Mouse (Mus musculus) forebrain, embryonic 13.5 days (tissue): Measurements from ENCODE around the gene 2700097O09Rik. TPM values are rescaled to one million over a fixed set of nuclear protein-coding genes. Genes with fewer than 3 reads are reported as not detected.
"Not testable (repeated sequence)": the region's sequence is repeated elsewhere in the genome, so short reads cannot be mapped to it uniquely, and the experiment has no call there.

Experiments used
- ATAC-seq: fragments of 200-750 bp; cut with Nextera tagmentation; 2 replicates; pipeline ENCODE4 v1.8.0; 2017
- H3K27ac ChIP-seq: fragments of 300-500 bp; sonication (generic); 2 replicates; pipeline ENCODE4 v1.5.1; 2015; ENCODE audit warnings: inconsistent platforms, mild to moderate bottlenecking, moderate library complexity
- H3K27me3 ChIP-seq: fragments of 300-500 bp; sonication (generic); 2 replicates; pipeline ENCODE4 v1.6.1; 2015; ENCODE audit warnings: mild to moderate bottlenecking, inconsistent platforms
- H3K36me3 ChIP-seq: fragments of 300-500 bp; sonication (generic); 2 replicates; pipeline ENCODE4 v1.6.1; 2015; ENCODE audit warnings: mild to moderate bottlenecking, inconsistent platforms; ENCODE audit not compliant: poor library complexity, severe bottlenecking
- H3K4me1 ChIP-seq: fragments of 300-500 bp; sonication (generic); 2 replicates; pipeline ENCODE4 v1.6.1; 2015; ENCODE audit warnings: inconsistent platforms
- H3K4me2 ChIP-seq: fragments of 300-500 bp; sonication (generic); 2 replicates; pipeline ENCODE4 v1.6.1; 2015; ENCODE audit warnings: inconsistent platforms, mild to moderate bottlenecking, moderate library complexity
- H3K4me3 ChIP-seq: fragments of 300-500 bp; sonication (generic); 2 replicates; pipeline ENCODE4 v1.5.1; 2015; ENCODE audit warnings: mild to moderate bottlenecking, inconsistent platforms
- H3K9ac ChIP-seq: fragments of 300-500 bp; sonication (generic); 2 replicates; pipeline ENCODE4 v1.6.1; 2015; ENCODE audit warnings: mild to moderate bottlenecking, inconsistent platforms
- H3K9me3 ChIP-seq: fragments of 300-500 bp; sonication (generic); replicated peaks from 2 replicates; pipeline ENCODE4 v1.6.1; 2016; ENCODE audit warnings: inconsistent platforms
- WGBS: fragments of 180-500 bp; shearing (Covaris S2); methylation state at CpG from one replicate; pipeline ENCODE4 v1.1.7; 2015; 5-methylcytosine and 5-hydroxymethylcytosine counted together
- polyA plus RNA-seq: library from polyadenylated mRNA; unstranded; fragments of >200 nt; fragmentation: Nextera tagmentation; extraction: Ambion mirVana; gene quantifications from 2 replicates; pipeline ENCODE4 v1.2.1, GENCODE M21; 2015

Gene 2700097O09Rik
- polyA plus RNA-seq, 1 experiment from 2014 or later = 42.5 TPM

- Histone ChIP-seq H3K9me3 (no peaks in the 10 kb centered on the region), H3K4me2 (no peak overlapping the region), H3K9ac (no peak overlapping the region), H3K36me3 (no peaks in the 10 kb centered on the region), H3K27ac (no peak overlapping the region), H3K27me3 (no peaks in the 10 kb centered on the region), H3K4me3 (no peak overlapping the region), H3K4me1 (peaks cover 8% of the 10 kb centered on the region; the same call in 1 of the 2 replicates)
- WGBS = 87% methylated on average over 7 of the region's 7 CpGs
- ATAC-seq = no peak
These were observed 60.5 kb downstream of the 2700097O09Rik start for GRCm38 (mm10) chr12:55019421-55019877.

GRCm38 (mm10) chr12:55017119-55017721 is 62.7 kb downstream of the 2700097O09Rik start:
- H3K36me3 ChIP-seq = no peaks in the 10 kb centered on the region
- no peak for ATAC-seq
- H3K27ac ChIP-seq = no peak overlapping the region
- H3K27me3 ChIP-seq = no peaks in the 10 kb centered on the region
- no peak overlapping the region for H3K4me3 ChIP-seq
- 47% methylated on average over 9 of the region's 9 CpGs for WGBS
- H3K9me3 ChIP-seq = no peaks in the 10 kb centered on the region
- H3K4me2 ChIP-seq = no peak overlapping the region
- peaks cover 8% of the 10 kb centered on the region; the same call in 1 of the 2 replicates for H3K4me1 ChIP-seq
- no peak overlapping the region for H3K9ac ChIP-seq

- 76% methylated on average over 8 of the region's 8 CpGs for WGBS
- H3K9me3 ChIP-seq = no peaks in the 10 kb centered on the region
These were observed 63.4 kb downstream of the 2700097O09Rik start for GRCm38 (mm10) chr12:55016339-55017118.

GRCm38 (mm10) chr12:55015428-55015827 is 64.5 kb downstream of the 2700097O09Rik start:
- H3K4me3 ChIP-seq = no peak overlapping the region
- peaks cover 8% of the 10 kb centered on the region; the same call in 1 of the 2 replicates for H3K4me1 ChIP-seq
- H3K27ac ChIP-seq = no peak overlapping the region
- WGBS = 92% methylated on average over 5 of the region's 5 CpGs
- H3K36me3 ChIP-seq = no peaks in the 10 kb centered on the region
- no peak for ATAC-seq
- H3K27me3 ChIP-seq = no peaks in the 10 kb centered on the region
- H3K9ac ChIP-seq = no peak overlapping the region
- H3K9me3 ChIP-seq = no peaks in the 10 kb centered on the region
- H3K4me2 ChIP-seq = no peak overlapping the region

More at GRCm38 (mm10) chr12:55016339-55017118, 63.4 kb downstream of the 2700097O09Rik start:
- no peak for ATAC-seq
- Histone ChIP-seq H3K4me1 (peaks cover 8% of the 10 kb centered on the region; the same call in 1 of the 2 replicates), H3K27ac (no peak overlapping the region), H3K4me3 (no peak overlapping the region), H3K4me2 (no peak overlapping the region), H3K9ac (no peak overlapping the region), H3K36me3 (no peaks in the 10 kb centered on the region), H3K27me3 (no peaks in the 10 kb centered on the region)

GRCm38 (mm10) chr12:55013626-55014398 is 66.1 kb downstream of the 2700097O09Rik start, which contains the start of gene Baz1a:
Gene Baz1a (minus strand): TSS chr12:55014348.
- no peaks in the 10 kb centered on the region for H3K36me3 ChIP-seq
- no peaks in the 10 kb centered on the region for H3K9me3 ChIP-seq
- H3K27ac ChIP-seq = no peak within 1 kb of the TSS
- H3K4me3 ChIP-seq = no peak within 1 kb of the TSS
- 82% methylated on average over 6 of the region's 6 CpGs for WGBS
- H3K27me3 ChIP-seq = no peaks in the 10 kb centered on the region
- H3K4me2 ChIP-seq = no peak within 1 kb of the TSS
- H3K4me1 ChIP-seq = peaks cover 8% of the 10 kb centered on the region; the same call in 1 of the 2 replicates
- no peak within 1 kb of the TSS for H3K9ac ChIP-seq
- no peak for ATAC-seq

- Histone ChIP-seq H3K9me3 (no peaks in the 10 kb centered on the region), H3K4me3 (no peak overlapping the region), H3K36me3 (no peaks in the 10 kb centered on the region), H3K27me3 (no peaks in the 10 kb centered on the region), H3K9ac (no peak overlapping the region), H3K27ac (no peak overlapping the region), H3K4me2 (no peak overlapping the region), H3K4me1 (peaks cover 8% of the 10 kb centered on the region; the same call in 1 of the 2 replicates)
- ATAC-seq = no peak
- WGBS = 84% methylated on average over 1 of the region's 1 CpGs
These were observed 66.9 kb downstream of the 2700097O09Rik start for GRCm38 (mm10) chr12:55013031-55013430.

- Histone ChIP-seq H3K4me1 (no peaks in the 10 kb centered on the region), H3K9me3 (0 out of 2 replicates have a peak, but pooled peaks cover 4% of the 10 kb centered on the region), H3K27ac (no peak overlapping the region), H3K27me3 (no peaks in the 10 kb centered on the region), H3K9ac (no peak overlapping the region), H3K4me2 (no peak overlapping the region), H3K36me3 (no peaks in the 10 kb centered on the region), H3K4me3 (no peak overlapping the region)
- WGBS = 86% methylated on average over 14 of the region's 14 CpGs
- ATAC-seq = no peak
These were observed 72.4 kb downstream of the 2700097O09Rik start for GRCm38 (mm10) chr12:55007361-55008008.

- Histone ChIP-seq H3K9me3 (0 out of 2 replicates have a peak, but pooled peaks cover 4% of the 10 kb centered on the region), H3K27me3 (no peaks in the 10 kb centered on the region), H3K27ac (no peak overlapping the region), H3K4me2 (no peak overlapping the region), H3K9ac (no peak overlapping the region), H3K36me3 (no peaks in the 10 kb centered on the region), H3K4me3 (no peak overlapping the region), H3K4me1 (no peaks in the 10 kb centered on the region)
- no peak for ATAC-seq
- WGBS = 87% methylated on average over 7 of the region's 7 CpGs
These were observed 73.8 kb downstream of the 2700097O09Rik start for GRCm38 (mm10) chr12:55006071-55006470.

GRCm38 (mm10) chr12:55004396-55004795 is 75.5 kb downstream of the 2700097O09Rik start:
- WGBS = 93% methylated on average over 3 of the region's 3 CpGs
- no peak for ATAC-seq
- no peak overlapping the region for H3K4me3 ChIP-seq
- H3K27ac ChIP-seq = no peak overlapping the region
- H3K4me2 ChIP-seq = no peak overlapping the region
- no peaks in the 10 kb centered on the region for H3K27me3 ChIP-seq
- H3K9me3 ChIP-seq = 0 out of 2 replicates have a peak, but pooled peaks cover 4% of the 10 kb centered on the region
- no peaks in the 10 kb centered on the region for H3K36me3 ChIP-seq
- no peaks in the 10 kb centered on the region for H3K4me1 ChIP-seq
- H3K9ac ChIP-seq = no peak overlapping the region

GRCm38 (mm10) chr12:55003843-55004242 is 76.1 kb downstream of the 2700097O09Rik start:
- no peaks in the 10 kb centered on the region for H3K27me3 ChIP-seq
- no peak overlapping the region for H3K27ac ChIP-seq
- H3K9ac ChIP-seq = no peak overlapping the region
- no peak for ATAC-seq
- no peak overlapping the region for H3K4me2 ChIP-seq
- WGBS = 91% methylated on average over 5 of the region's 5 CpGs
- no peaks in the 10 kb centered on the region for H3K4me1 ChIP-seq
- no peak overlapping the region for H3K4me3 ChIP-seq
- H3K9me3 ChIP-seq = 0 out of 2 replicates have a peak, but pooled peaks cover 4% of the 10 kb centered on the region
- no peaks in the 10 kb centered on the region for H3K36me3 ChIP-seq

GRCm38 (mm10) chr12:55002532-55002931 is 77.4 kb downstream of the 2700097O09Rik start:
- not testable (repeated sequence) for H3K36me3 ChIP-seq, H3K4me1 ChIP-seq, H3K9ac ChIP-seq, H3K4me2 ChIP-seq, H3K9me3 ChIP-seq, ATAC-seq, H3K4me3 ChIP-seq, H3K27ac ChIP-seq, H3K27me3 ChIP-seq
- WGBS = 89% methylated on average over 7 of the region's 7 CpGs
